Mouse (Mus musculus): ENCODE measurements at regions not wholly inside any gene's neighbourhood (a gene's known extent, or its start where the extent isn't known, plus 50 kb on each side); places are given as distances from the start of the nearest gene placed in this dataset.
A peak's percentile ranks its signal among the peaks of the same experiment; 100 is the strongest.

GRCm38 (mm10) chr14:106924026-106924425 lies 818.0 kb downstream of the Trim52 start:
- no peak for DNase-seq

GRCm38 (mm10) chr14:106924443-106924842 lies 818.4 kb downstream of the Trim52 start:
- DNase-seq = no peak

GRCm38 (mm10) chr14:106945261-106945660 lies 839.3 kb downstream of the Trim52 start:
- no peak for DNase-seq

GRCm38 (mm10) chr14:106977958-106978357 lies 872.0 kb downstream of the Trim52 start:
- DNase-seq = no peak

GRCm38 (mm10) chr14:106980752-106981151 lies 874.8 kb downstream of the Trim52 start:
- DNase-seq = peak; percentile 73

GRCm38 (mm10) chr14:106997565-106998279 lies 891.7 kb downstream of the Trim52 start:
- no peak for DNase-seq

GRCm38 (mm10) chr14:107004981-107005380 lies 899.0 kb downstream of the Trim52 start:
- no peak for DNase-seq

GRCm38 (mm10) chr14:107009617-107010016 lies 903.6 kb downstream of the Trim52 start:
- DNase-seq = no peak

- DNase-seq = no peak
Measured at GRCm38 (mm10) chr14:107033807-107034206, 927.8 kb downstream of the Trim52 start.

GRCm38 (mm10) chr14:107051946-107052551 lies 946.1 kb downstream of the Trim52 start:
- no peak for DNase-seq

GRCm38 (mm10) chr14:107068592-107068991 lies 962.6 kb downstream of the Trim52 start:
- no peak for DNase-seq

- DNase-seq = no peak
Measured at GRCm38 (mm10) chr14:107080407-107080806, 974.4 kb downstream of the Trim52 start.

All from embryo, embryonic 11 days (tissue).